Mouse (Mus musculus) midbrain, embryonic 16.5 days (tissue): Measurements from ENCODE around the gene Brk1. TPM values are rescaled to one million over a fixed set of nuclear protein-coding genes. Genes with fewer than 3 reads are reported as not detected.
A peak's percentile ranks its signal among the peaks of the same experiment; 100 is the strongest.

Experiments
- ATAC-seq: fragments of 200-750 bp; cut with Nextera tagmentation; 2 replicates; pipeline ENCODE4 v1.8.0; 2017; ENCODE audit warnings: moderate TSS enrichment
- H3K27ac ChIP-seq: fragments of 300-500 bp; sonication (generic); 2 replicates; pipeline ENCODE4 v1.5.1; 2014; ENCODE audit warnings: mild to moderate bottlenecking, low read length, mixed read lengths
- H3K27me3 ChIP-seq: fragments of 300-500 bp; sonication (generic); 2 replicates; pipeline ENCODE4 v1.6.1; 2014; ENCODE audit warnings: low read depth, low read length, mixed read lengths; ENCODE audit not compliant: control insufficient read depth, insufficient read depth
- H3K36me3 ChIP-seq: fragments of 300-500 bp; sonication (generic); 2 replicates; pipeline ENCODE4 v1.6.1; 2014; ENCODE audit warnings: mild to moderate bottlenecking, low read length, moderate library complexity, mixed read lengths; ENCODE audit not compliant: control insufficient read depth, insufficient read depth
- H3K4me1 ChIP-seq: fragments of 300-500 bp; sonication (generic); 2 replicates; pipeline ENCODE4 v1.6.1; 2014; ENCODE audit warnings: mild to moderate bottlenecking, low read length, mixed read lengths; ENCODE audit not compliant: control insufficient read depth, insufficient read depth
- H3K4me2 ChIP-seq: fragments of 300-500 bp; sonication (generic); 2 replicates; pipeline ENCODE4 v1.6.1; 2014; ENCODE audit warnings: mild to moderate bottlenecking, low read length, mixed read lengths
- H3K4me3 ChIP-seq: fragments of 300-500 bp; sonication (generic); 2 replicates; pipeline ENCODE4 v1.5.1; 2014; ENCODE audit warnings: low read depth, mild to moderate bottlenecking, low read length, moderate library complexity, mixed read lengths
- H3K9ac ChIP-seq: fragments of 300-500 bp; sonication (generic); 2 replicates; pipeline ENCODE4 v1.6.1; 2014; ENCODE audit warnings: low read depth, low read length, mixed read lengths
- H3K9me3 ChIP-seq: fragments of 300-500 bp; sonication (generic); replicated peaks from 2 replicates; pipeline ENCODE4 v1.6.1; 2014; ENCODE audit warnings: mild to moderate bottlenecking, low read length, mixed read lengths; ENCODE audit not compliant: control insufficient read depth, poor library complexity, severe bottlenecking
- WGBS: fragments of 180-500 bp; shearing (Covaris S2); extraction: QIAGEN DNeasy Blood & Tissue Kit; methylation state at CpG from one replicate; pipeline ENCODE4 v1.1.7; 2014; 5-methylcytosine and 5-hydroxymethylcytosine counted together
- polyA plus RNA-seq: library from polyadenylated mRNA; unstranded; fragments of >200 nt; fragmentation: Nextera tagmentation; extraction: Ambion mirVana; gene quantifications from 2 replicates; pipeline ENCODE4 v1.2.1, GENCODE M21; 2015

Gene Brk1
- polyA plus RNA-seq, 1 experiment from 2014 or later = 250 TPM

DNA sequence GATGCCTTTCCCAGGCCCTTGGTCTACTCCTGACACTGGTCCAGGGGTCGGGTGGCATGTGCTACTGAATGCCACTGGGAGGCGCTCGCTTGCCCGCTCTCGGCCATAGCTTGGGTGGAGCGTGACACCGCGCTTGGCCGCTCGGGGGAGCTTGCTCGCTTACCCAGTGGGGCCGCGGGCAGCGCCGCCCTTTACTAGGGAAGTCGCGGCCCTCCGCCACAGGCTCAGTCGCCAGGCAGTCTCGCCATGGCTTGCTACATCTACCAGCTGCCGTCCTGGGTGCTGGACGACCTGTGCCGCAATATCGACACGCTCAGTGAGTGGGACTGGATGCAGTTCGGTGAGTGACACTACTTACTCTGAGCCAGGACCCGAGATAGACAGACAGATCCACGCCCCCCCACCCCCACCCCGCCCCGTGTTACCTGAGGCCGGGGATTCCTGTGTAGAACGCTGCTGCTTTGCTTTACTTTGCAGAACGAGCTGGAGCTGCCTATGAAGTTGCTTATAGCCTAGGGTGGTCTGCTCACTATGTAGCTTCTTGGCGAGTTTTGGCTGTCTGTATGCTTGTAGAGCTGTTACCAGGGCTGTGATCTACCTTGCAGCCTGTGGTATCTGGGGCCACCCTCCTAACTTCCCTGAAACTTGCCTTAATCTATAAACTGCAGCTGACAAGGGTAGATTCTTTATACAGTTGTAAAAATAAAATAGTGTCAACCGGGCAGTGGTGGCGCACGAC, 33.9 kb downstream of the Brk1 start, which contains the start of gene Irak2:
Gene Irak2, plus strand, starts transcription at position 166 of the 739 bp plus-strand sequence.
- Histone ChIP-seq H3K4me1 (no peaks in the 10 kb centered on the region), H3K9ac (peak within 1 kb of the TSS; percentile 65), H3K4me3 (peak within 1 kb of the TSS; percentile 45), H3K36me3 (no peaks in the 10 kb centered on the region), H3K27ac (no peak within 1 kb of the TSS), H3K4me2 (peak within 1 kb of the TSS; percentile 66), H3K9me3 (no peaks in the 10 kb centered on the region), H3K27me3 (no peaks in the 10 kb centered on the region)
- peak; percentile 95 for ATAC-seq
- WGBS = 8% methylated on average over 37 of the region's 37 CpGs

DNA sequence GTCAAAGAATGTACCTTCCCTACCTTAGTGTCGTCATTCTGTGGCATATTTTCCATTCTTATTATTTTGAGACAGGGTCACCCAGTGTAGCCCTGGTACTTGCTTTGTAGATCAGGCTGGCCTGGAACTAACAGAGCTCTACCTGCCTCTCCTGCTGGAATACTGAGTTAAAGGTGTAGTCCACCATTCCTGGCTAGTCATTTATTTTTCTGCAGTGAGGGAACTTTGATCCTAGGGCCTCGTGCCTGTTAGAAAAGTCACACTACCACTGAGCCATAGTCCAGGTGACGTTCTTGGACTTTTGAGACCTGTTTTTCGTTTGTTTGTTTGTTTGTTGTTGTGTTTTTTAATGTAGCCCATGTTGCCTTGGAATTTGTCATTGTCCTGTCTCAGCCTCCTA, 34.6 kb downstream of the Brk1 start:
- no peaks in the 10 kb centered on the region for H3K27me3 ChIP-seq
- no peak overlapping the region for H3K9ac ChIP-seq
- H3K4me2 ChIP-seq = no peak overlapping the region
- H3K4me1 ChIP-seq = no peaks in the 10 kb centered on the region
- no peaks in the 10 kb centered on the region for H3K36me3 ChIP-seq
- no peak overlapping the region for H3K4me3 ChIP-seq
- no peak overlapping the region for H3K27ac ChIP-seq
- no peak for ATAC-seq
- WGBS = 80% methylated on average over 4 of the region's 4 CpGs
- H3K9me3 ChIP-seq = no peaks in the 10 kb centered on the region

DNA sequence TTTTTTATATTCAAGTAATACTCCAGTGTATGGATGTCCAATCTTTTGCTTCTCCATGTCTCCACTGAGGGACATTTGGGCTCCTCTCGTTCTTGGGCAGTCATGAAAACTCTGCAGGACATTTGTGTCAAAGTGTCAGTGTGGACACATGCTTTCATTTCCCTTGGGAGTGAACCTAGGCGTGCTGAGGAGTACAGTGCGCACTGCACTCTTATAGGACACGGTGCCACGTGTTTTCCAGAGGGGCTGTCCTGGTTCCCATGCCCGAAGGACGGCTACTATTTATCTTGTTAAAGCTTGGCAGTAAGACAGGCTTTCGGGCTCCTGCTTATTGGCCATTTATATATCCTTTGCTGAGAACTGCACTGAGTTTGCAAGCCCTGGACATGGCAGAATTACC, 38.0 kb downstream of the Brk1 start:
- no peak for ATAC-seq
- 87% methylated on average over 8 of the region's 8 CpGs for WGBS

DNA sequence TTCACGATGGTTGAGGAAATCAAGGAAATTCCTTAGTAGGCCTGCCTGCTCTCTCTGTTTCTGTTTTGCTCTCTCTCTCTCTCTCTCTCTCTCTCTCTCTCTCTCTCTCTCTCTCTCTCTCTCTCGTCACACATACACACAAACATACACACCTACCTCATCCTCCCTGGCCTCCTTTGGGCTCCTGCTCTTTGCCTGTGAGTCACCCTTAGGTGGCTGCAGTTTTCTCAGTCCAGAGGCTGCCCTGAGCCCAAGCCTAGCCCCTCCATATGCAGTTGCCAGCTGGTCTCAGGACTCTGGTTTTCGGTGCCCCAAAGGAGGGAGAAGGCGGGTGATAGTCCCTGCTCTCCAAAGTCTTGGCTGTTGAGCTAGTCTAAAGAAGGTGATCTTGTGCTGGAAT, 38.4 kb downstream of the Brk1 start:
- Histone ChIP-seq H3K4me3 (no peak overlapping the region), H3K4me2 (no peak overlapping the region), H3K36me3 (no peaks in the 10 kb centered on the region), H3K4me1 (no peaks in the 10 kb centered on the region), H3K27me3 (no peaks in the 10 kb centered on the region), H3K9ac (no peak overlapping the region), H3K9me3 (no peaks in the 10 kb centered on the region), H3K27ac (no peak overlapping the region)
- no peak for ATAC-seq
- WGBS = 89% methylated on average over 4 of the region's 4 CpGs

More for the DNA sequence above, 38.0 kb downstream of the Brk1 start:
- no peak overlapping the region for H3K4me2 ChIP-seq
- H3K4me1 ChIP-seq = no peaks in the 10 kb centered on the region
- H3K36me3 ChIP-seq = no peaks in the 10 kb centered on the region
- no peaks in the 10 kb centered on the region for H3K9me3 ChIP-seq
- no peak overlapping the region for H3K4me3 ChIP-seq
- no peak overlapping the region for H3K27ac ChIP-seq
- no peaks in the 10 kb centered on the region for H3K27me3 ChIP-seq
- H3K9ac ChIP-seq = no peak overlapping the region

DNA sequence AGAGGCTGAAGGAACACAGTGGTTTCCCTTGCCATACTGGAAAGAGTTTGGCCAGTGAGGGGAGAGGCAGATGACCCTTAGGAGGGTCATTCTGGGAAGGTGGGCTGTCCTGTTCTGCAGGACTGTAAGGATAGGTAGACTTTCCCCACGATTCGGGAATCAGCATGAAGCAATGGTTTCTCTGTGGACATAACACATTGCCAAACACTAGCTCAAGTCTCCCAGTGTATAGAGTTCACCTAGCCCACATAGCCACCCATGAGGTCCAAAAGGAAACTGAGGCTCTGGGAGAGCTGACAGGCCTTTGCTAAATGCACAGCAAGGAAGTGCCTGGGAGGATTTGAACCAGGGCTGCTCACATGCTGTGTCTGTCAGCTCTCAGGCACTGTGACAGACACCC, 39.4 kb downstream of the Brk1 start:
- Histone ChIP-seq H3K9ac (no peak overlapping the region), H3K36me3 (no peaks in the 10 kb centered on the region), H3K9me3 (no peaks in the 10 kb centered on the region), H3K4me3 (no peak overlapping the region), H3K27ac (no peak overlapping the region), H3K4me1 (no peaks in the 10 kb centered on the region), H3K4me2 (no peak overlapping the region), H3K27me3 (no peaks in the 10 kb centered on the region)
- ATAC-seq = no peak
- 84% methylated on average over 2 of the region's 2 CpGs for WGBS

DNA sequence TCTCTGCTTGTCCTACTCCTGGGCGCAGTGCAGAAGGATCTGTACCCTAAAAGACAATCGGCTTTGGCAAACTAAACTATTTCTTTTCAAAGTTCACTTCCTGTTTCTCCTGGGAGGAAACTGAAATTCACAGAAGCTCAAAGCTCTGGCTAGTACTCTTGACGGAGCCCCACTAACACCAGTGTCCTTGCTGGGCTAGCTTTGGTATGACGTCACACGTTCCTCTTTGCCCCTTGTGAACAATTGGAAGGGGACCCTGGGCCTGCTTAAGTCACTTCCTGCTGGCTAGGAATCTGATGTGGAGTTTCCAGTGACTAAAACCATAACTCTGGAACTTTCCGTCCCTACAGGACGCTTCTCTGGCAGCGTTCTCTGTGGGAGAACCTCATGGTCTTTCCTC, 40.2 kb downstream of the Brk1 start:
- ATAC-seq = no peak
- no peaks in the 10 kb centered on the region for H3K9me3 ChIP-seq
- WGBS = 88% methylated on average over 8 of the region's 8 CpGs
- no peak overlapping the region for H3K4me3 ChIP-seq
- no peaks in the 10 kb centered on the region for H3K36me3 ChIP-seq
- H3K27ac ChIP-seq = no peak overlapping the region
- H3K9ac ChIP-seq = no peak overlapping the region
- no peaks in the 10 kb centered on the region for H3K27me3 ChIP-seq
- H3K4me1 ChIP-seq = no peaks in the 10 kb centered on the region
- no peak overlapping the region for H3K4me2 ChIP-seq

DNA sequence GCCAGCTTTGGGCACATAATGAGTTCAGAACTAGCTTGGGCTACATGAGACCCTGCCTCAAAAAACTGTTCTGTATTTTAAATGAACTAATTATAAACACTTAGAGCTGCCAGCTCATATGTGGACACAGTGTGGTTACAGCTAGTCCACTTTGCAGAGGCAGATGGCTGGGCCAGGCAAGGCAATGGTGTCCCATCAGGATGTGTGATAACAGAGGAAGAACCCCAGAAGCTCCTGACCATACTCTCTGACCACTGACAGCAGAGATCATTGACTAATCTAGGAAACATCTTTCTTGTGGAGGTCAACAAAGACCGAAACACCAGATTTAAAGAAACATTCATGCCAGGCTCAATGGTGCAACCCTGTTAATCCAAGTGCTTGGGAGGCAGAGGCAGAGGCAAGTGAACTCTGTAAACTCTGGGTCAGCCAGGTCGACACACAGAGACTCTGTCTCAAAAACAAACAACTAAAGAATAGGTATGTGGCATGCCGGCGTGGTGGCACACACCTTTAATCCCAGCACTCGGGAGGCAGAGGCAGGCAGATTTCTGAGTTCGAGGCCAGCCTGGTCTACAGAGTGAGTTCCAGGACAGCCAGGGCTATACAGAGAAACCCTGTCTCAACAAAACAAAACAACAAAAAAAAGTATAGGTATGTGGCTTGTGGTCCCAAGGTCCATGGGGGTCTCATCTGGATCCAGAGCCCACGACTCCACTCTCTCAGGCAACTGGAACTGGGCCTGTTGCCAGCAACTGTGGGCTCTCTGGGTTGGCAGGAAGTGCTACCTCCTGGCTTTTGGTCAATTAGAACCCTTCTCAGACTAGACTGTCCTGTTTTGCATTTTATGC, 45.0 kb downstream of the Brk1 start:
- Histone ChIP-seq H3K27me3 (no peaks in the 10 kb centered on the region), H3K9me3 (no peaks in the 10 kb centered on the region), H3K27ac (no peak overlapping the region), H3K4me2 (no peak overlapping the region), H3K4me3 (no peak overlapping the region), H3K9ac (no peak overlapping the region), H3K36me3 (no peaks in the 10 kb centered on the region), H3K4me1 (no peaks in the 10 kb centered on the region)
- ATAC-seq = no peak
- WGBS = 86% methylated on average over 7 of the region's 7 CpGs

DNA sequence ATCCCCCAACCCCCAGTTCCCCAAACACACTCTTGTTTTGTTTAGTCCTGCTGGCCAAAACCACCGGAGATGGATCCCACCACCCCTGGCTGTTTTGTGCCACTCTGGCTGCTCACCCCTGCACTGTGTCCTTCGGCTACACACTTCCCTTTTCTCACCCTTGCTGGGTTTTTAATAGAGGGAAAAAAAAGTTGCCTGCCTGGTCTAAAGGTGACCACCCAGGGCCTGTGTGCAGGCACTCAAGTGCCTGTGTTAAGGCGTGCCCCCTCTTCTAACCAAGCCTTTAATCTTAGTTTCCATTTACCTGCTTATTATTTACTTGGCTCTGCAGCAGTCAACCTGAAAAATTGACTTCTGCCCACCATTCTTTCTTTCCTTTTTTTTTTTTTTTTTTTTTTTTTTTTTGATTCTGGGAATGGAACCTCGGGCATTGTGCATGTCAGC, 45.6 kb downstream of the Brk1 start:
- no peaks in the 10 kb centered on the region for H3K36me3 ChIP-seq
- H3K4me3 ChIP-seq = no peak overlapping the region
- no peaks in the 10 kb centered on the region for H3K27me3 ChIP-seq
- no peak overlapping the region for H3K9ac ChIP-seq
- H3K27ac ChIP-seq = no peak overlapping the region
- 81% methylated on average over 4 of the region's 4 CpGs for WGBS
- H3K9me3 ChIP-seq = no peaks in the 10 kb centered on the region
- ATAC-seq = no peak
- H3K4me2 ChIP-seq = no peak overlapping the region
- H3K4me1 ChIP-seq = no peaks in the 10 kb centered on the region

DNA sequence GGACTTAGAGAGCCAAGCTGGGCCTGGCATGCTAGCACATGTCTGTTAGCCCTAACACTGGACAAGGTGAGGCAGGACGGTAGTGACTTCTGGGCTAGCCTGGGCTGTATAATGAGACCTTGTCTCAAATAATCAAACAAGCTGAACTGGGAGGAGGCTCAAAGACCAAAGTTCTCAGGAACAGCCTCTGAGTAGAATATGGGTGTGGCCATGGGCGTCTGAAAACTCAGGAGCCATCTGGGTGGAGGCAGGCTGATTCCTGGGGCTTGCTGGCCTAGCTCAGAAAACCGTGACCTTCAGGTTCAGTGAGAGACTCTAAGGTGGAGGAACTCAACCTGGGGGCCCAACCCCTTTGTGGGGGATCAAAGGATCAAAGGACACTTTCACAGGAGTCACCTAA, 47.1 kb downstream of the Brk1 start:
- ATAC-seq = no peak
- Histone ChIP-seq H3K9me3 (no peaks in the 10 kb centered on the region), H3K4me1 (no peaks in the 10 kb centered on the region), H3K27ac (no peak overlapping the region), H3K36me3 (no peaks in the 10 kb centered on the region), H3K4me2 (no peak overlapping the region), H3K4me3 (no peak overlapping the region), H3K27me3 (no peaks in the 10 kb centered on the region), H3K9ac (no peak overlapping the region)
- 82% methylated on average over 3 of the region's 3 CpGs for WGBS
